Mouse (Mus musculus) lung, adult 2 months (tissue): ENCODE data around the gene Gm37240.

Source experiments
- CTCF ChIP-seq: fragments of 200-500 bp; IDR thresholded peaks from 2 replicates; pipeline ENCODE4 v1.5.1; 2011; ENCODE audit warnings: mild to moderate bottlenecking, low read length, control low read depth; ENCODE audit not compliant: insufficient read depth
- POLR2A ChIP-seq: fragments of 200-500 bp; IDR thresholded peaks from 2 replicates; pipeline ENCODE4 v1.6.1; 2011; ENCODE audit warnings: low read depth, mild to moderate bottlenecking, control low read depth, low read length, borderline replicate concordance; ENCODE audit errors: extremely low read depth

DNA sequence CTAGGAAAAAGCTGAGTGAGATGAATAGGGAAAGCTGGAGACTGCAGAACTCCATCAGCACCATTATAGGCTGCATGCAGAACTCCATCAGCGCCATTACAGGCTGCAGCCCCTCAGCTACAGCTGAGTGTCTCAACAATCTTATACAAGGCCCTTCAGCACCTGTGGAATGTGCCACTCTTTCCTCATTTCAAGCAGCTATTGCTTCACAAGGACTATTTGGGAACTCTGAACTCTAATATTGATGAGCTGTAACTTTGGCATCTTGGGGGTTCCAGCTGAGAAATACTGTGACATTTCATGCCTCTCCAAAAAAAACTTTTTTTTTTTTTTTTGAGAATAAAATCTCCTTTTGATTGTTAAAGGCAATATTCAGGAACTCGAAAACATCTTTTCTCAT lies 615.8 kb downstream of the Gm37240 start:
- TF ChIP-seq CTCF (no peak), POLR2A (no peak)
